ENCODE assay signal across 8 mouse cellular contexts in genomic region chr9:21955225-21955569, GRCm38 (mm10). TPM values are rescaled to one million over a fixed set of nuclear protein-coding genes. Genes with fewer than 3 reads are reported as not detected.
DNase-seq lines count a peak whose midpoint lies in the region; ATAC-seq lines count a peak whose summit lies in the region.

No protein-coding gene starts in this region.

- H3K4me2 ChIP-seq in kidney, embryonic 15.5 days = peak overlapping the region; percentile 77
- peak overlapping the region; percentile 65 for H3K4me2 ChIP-seq in hindbrain, embryonic 15.5 days
- peak overlapping the region; percentile 65 for H3K4me2 ChIP-seq in midbrain, embryonic 12.5 days (replicated peaks)

- H3K27ac ChIP-seq in kidney, embryonic 15.5 days = peak overlapping the region; percentile 92
- H3K27ac ChIP-seq in brown adipose tissue, adult 24 weeks (replicated peaks; ENCODE audit: low read depth, low read length) = peak overlapping the region; percentile 42
- H3K27ac ChIP-seq in hindbrain, embryonic 15.5 days (replicated peaks) = peak overlapping the region; percentile 99
- peak overlapping the region; percentile 76 for H3K27ac ChIP-seq in midbrain, embryonic 12.5 days (replicated peaks)

- peak; percentile 76 for ATAC-seq in kidney, embryonic 15.5 days (replicated peaks; ENCODE audit: low FRiP score)
- ATAC-seq in hindbrain, embryonic 15.5 days (ENCODE audit: low FRiP score, low read depth) = peak; percentile 59
- ATAC-seq in midbrain, embryonic 12.5 days (ENCODE audit: low FRiP score, low read depth) = peak; percentile 42

- peaks cover 13% of the 10 kb centered on the region for H3K36me3 ChIP-seq in kidney, embryonic 15.5 days
- H3K36me3 ChIP-seq in hindbrain, embryonic 15.5 days = no peaks in the 10 kb centered on the region
- no peaks in the 10 kb centered on the region for H3K36me3 ChIP-seq in midbrain, embryonic 12.5 days

- no peaks in the 10 kb centered on the region for H3K27me3 ChIP-seq in kidney, embryonic 15.5 days
- H3K27me3 ChIP-seq in hindbrain, embryonic 15.5 days = peaks cover 14% of the 10 kb centered on the region
- peaks cover 14% of the 10 kb centered on the region for H3K27me3 ChIP-seq in midbrain, embryonic 12.5 days

- H3K4me1 ChIP-seq in kidney, embryonic 15.5 days = peaks cover 18% of the 10 kb centered on the region
- H3K4me1 ChIP-seq in brown adipose tissue, adult 24 weeks (ENCODE audit: control insufficient read depth, insufficient read depth, insufficient read length, low read length) = peaks cover 2% of the 10 kb centered on the region
- peaks cover 26% of the 10 kb centered on the region for H3K4me1 ChIP-seq in hindbrain, embryonic 15.5 days (replicated peaks)
- peaks cover 21% of the 10 kb centered on the region for H3K4me1 ChIP-seq in midbrain, embryonic 12.5 days

- 0 out of 2 replicates have a peak, but pooled peaks cover 4% of the 10 kb centered on the region for H3K9me3 ChIP-seq in kidney, embryonic 15.5 days (replicated peaks)
- no peaks in the 10 kb centered on the region for H3K9me3 ChIP-seq in hindbrain, embryonic 15.5 days
- H3K9me3 ChIP-seq in midbrain, embryonic 12.5 days = no peaks in the 10 kb centered on the region

- H3K9ac ChIP-seq in kidney, embryonic 15.5 days = peak overlapping the region; percentile 71
- H3K9ac ChIP-seq in hindbrain, embryonic 15.5 days = peak overlapping the region; percentile 84; the same call in 1 of the 2 replicates
- H3K9ac ChIP-seq in midbrain, embryonic 12.5 days (replicated peaks) = peak overlapping the region; percentile 25; the same call in 1 of the 2 replicates

- WGBS in kidney, embryonic 15.5 days = 3% methylated on average over 18 of the region's 18 CpGs
- 3% methylated on average over 18 of the region's 18 CpGs for WGBS in hindbrain, embryonic 15.5 days
- 2% methylated on average over 18 of the region's 18 CpGs for WGBS in midbrain, embryonic 12.5 days

- DNase-seq in kidney, adult 9 months = no peak
- DNase-seq in right cerebral cortex, postnatal 10 days (ENCODE audit: low spot score in 2 of 2) = no peak
- no peak for DNase-seq in ovary, adult 18-20 months (ENCODE audit: low spot score)
- no peak for DNase-seq in kidney, postnatal 4 days

- peak overlapping the region; percentile 65 for H3K4me3 ChIP-seq in kidney, embryonic 15.5 days (replicated peaks)
- peak overlapping the region; percentile 69 for H3K4me3 ChIP-seq in brown adipose tissue, adult 24 weeks (ENCODE audit: insufficient read depth, low read depth, low read length)
- H3K4me3 ChIP-seq in hindbrain, embryonic 15.5 days = peak overlapping the region; percentile 77
- H3K4me3 ChIP-seq in midbrain, embryonic 12.5 days = peak overlapping the region; percentile 74

RNA-seq across cellular contexts. Expression of gene Swsap1, which starts 0.4 kb away (rescaled TPM):
- 7.9 and 12.6 TPM in 2 replicates for polyA plus RNA-seq in kidney, embryonic 15.5 days (2015; fragmentation: Nextera tagmentation; extraction: Ambion mirVana)
- 11.6 and 15.4 TPM in 2 replicates for polyA plus RNA-seq in brown adipose tissue, adult 24 weeks (2012; ENCODE audit: insufficient read depth, insufficient read length, missing spikeins)
- 9.1 and 9.3 TPM in 2 replicates for polyA plus RNA-seq in hindbrain, embryonic 15.5 days (2015; fragmentation: Nextera tagmentation; extraction: Ambion mirVana)
- polyA plus RNA-seq in midbrain, embryonic 12.5 days (2016; fragmentation: Nextera tagmentation; extraction: Ambion mirVana) = 7.8 and 8.1 TPM in 2 replicates

RNA-seq across cellular contexts. Expression of gene Epor, which starts 8.1 kb away (rescaled TPM):
- 12.1 and 15.2 TPM in 2 replicates for polyA plus RNA-seq in kidney, embryonic 15.5 days (2015; fragmentation: Nextera tagmentation; extraction: Ambion mirVana)
- polyA plus RNA-seq in brown adipose tissue, adult 24 weeks (2012; ENCODE audit: insufficient read depth, insufficient read length, missing spikeins) = 1.3 and 1.7 TPM in 2 replicates
- polyA plus RNA-seq in hindbrain, embryonic 15.5 days (2015; fragmentation: Nextera tagmentation; extraction: Ambion mirVana) = 1.3 and 1.9 TPM in 2 replicates
- polyA plus RNA-seq in midbrain, embryonic 12.5 days (2016; fragmentation: Nextera tagmentation; extraction: Ambion mirVana) = 3.0 and 3.4 TPM in 2 replicates

RNA-seq across cellular contexts. Expression of gene Plppr2, which starts 18.4 kb away (rescaled TPM):
- polyA plus RNA-seq in kidney, embryonic 15.5 days (2015; fragmentation: Nextera tagmentation; extraction: Ambion mirVana) = 7.9 and 11.3 TPM in 2 replicates
- polyA plus RNA-seq in brown adipose tissue, adult 24 weeks (2012; ENCODE audit: insufficient read depth, insufficient read length, missing spikeins) = 1.9 and 2.0 TPM in 2 replicates
- polyA plus RNA-seq in hindbrain, embryonic 15.5 days (2015; fragmentation: Nextera tagmentation; extraction: Ambion mirVana) = 95.5 and 119 TPM in 2 replicates
- polyA plus RNA-seq in midbrain, embryonic 12.5 days (2016; fragmentation: Nextera tagmentation; extraction: Ambion mirVana) = 45.6 and 47.0 TPM in 2 replicates

RNA-seq across cellular contexts. Expression of gene Tmem205, which starts 27.8 kb away (rescaled TPM):
- polyA plus RNA-seq in kidney, embryonic 15.5 days (2015; fragmentation: Nextera tagmentation; extraction: Ambion mirVana) = 59.2 and 61.0 TPM in 2 replicates
- polyA plus RNA-seq in brown adipose tissue, adult 24 weeks (2012; ENCODE audit: insufficient read depth, insufficient read length, missing spikeins) = 204 and 213 TPM in 2 replicates
- 51.7 and 53.8 TPM in 2 replicates for polyA plus RNA-seq in hindbrain, embryonic 15.5 days (2015; fragmentation: Nextera tagmentation; extraction: Ambion mirVana)
- 32.7 and 36.9 TPM in 2 replicates for polyA plus RNA-seq in midbrain, embryonic 12.5 days (2016; fragmentation: Nextera tagmentation; extraction: Ambion mirVana)

RNA-seq across cellular contexts. Expression of gene Ccdc159, which starts 27.9 kb away (rescaled TPM):
- polyA plus RNA-seq in kidney, embryonic 15.5 days (2015; fragmentation: Nextera tagmentation; extraction: Ambion mirVana) = 5.5 and 5.9 TPM in 2 replicates
- polyA plus RNA-seq in brown adipose tissue, adult 24 weeks (2012; ENCODE audit: insufficient read depth, insufficient read length, missing spikeins) = 3.7 and 4.3 TPM in 2 replicates
- 8.5 and 11.7 TPM in 2 replicates for polyA plus RNA-seq in hindbrain, embryonic 15.5 days (2015; fragmentation: Nextera tagmentation; extraction: Ambion mirVana)
- 6.1 and 6.9 TPM in 2 replicates for polyA plus RNA-seq in midbrain, embryonic 12.5 days (2016; fragmentation: Nextera tagmentation; extraction: Ambion mirVana)

Comparison
In these comparisons a context has a peak if more than half of its experiments do, and no peak if none do; other contexts are left out.
1. H3K27ac ChIP-seq: peak in every context shown above with its lines; median percentile 99 in hindbrain, embryonic 15.5 days; 92 in kidney, embryonic 15.5 days; 76 in midbrain, embryonic 12.5 days; 42 in brown adipose tissue, adult 24 weeks.
2. H3K9ac ChIP-seq: peak in every context shown above with its lines; median percentile 84 in hindbrain, embryonic 15.5 days; 71 in kidney, embryonic 15.5 days; 25 in midbrain, embryonic 12.5 days.